Comparison of ENCODE assay signal across 26 mouse cellular contexts in genomic region chr17:29831696-29832095, GRCm38 (mm10).
A peak's percentile ranks its signal among the peaks of the same experiment; 100 is the strongest.
DNase-seq lines count a peak whose midpoint lies in the region; ATAC-seq lines count a peak whose summit lies in the region.
"Had no signal": no experiment of that assay in that cellular context is flagged by ENCODE, and none has a peak within 500 bp of the region (broad histone marks: within the 10 kb centered on the region; RNA-seq: fewer than 3 reads in every experiment).

No protein-coding gene starts in this region.

- no peak overlapping the region for H3K4me2 ChIP-seq in heart, embryonic 11.5 days
- H3K4me2 ChIP-seq: embryonic facial prominence, embryonic 13.5 days; heart, embryonic 13.5 days; hindbrain, embryonic 12.5 days; limb, embryonic 13.5 days; liver, embryonic 11.5 days; lung, embryonic 15.5 days; midbrain, embryonic 13.5 days; neural tube, embryonic 13.5 days had no signal

- no peak for ATAC-seq in heart, embryonic 11.5 days (replicated peaks; ENCODE audit: insufficient number of reproducible peaks, low FRiP score, low TSS enrichment)
- ATAC-seq in megakaryocyte, adult 5-6 weeks (ENCODE audit: poor library complexity, severe bottlenecking): no peak
- ATAC-seq: CD4-positive, CD25-positive, alpha-beta regulatory T cell, adult 4 months; forebrain, embryonic 16.5 days; intestine, embryonic 16.5 days; midbrain, embryonic 13.5 days had no signal

- H3K9me3 ChIP-seq in heart, embryonic 11.5 days (replicated peaks; ENCODE audit: control insufficient read depth, low read length): no peaks in the 10 kb centered on the region
- H3K9me3 ChIP-seq in megakaryocyte, embryonic 14.5 days: no peaks in the 10 kb centered on the region
- H3K9me3 ChIP-seq: embryonic facial prominence, embryonic 13.5 days; forebrain, embryonic 10.5 days; heart, embryonic 13.5 days; hindbrain, embryonic 12.5 days; limb, embryonic 13.5 days; lung, embryonic 15.5 days; midbrain, embryonic 13.5 days; neural tube, embryonic 13.5 days had no signal

- H3K27ac ChIP-seq in heart, embryonic 11.5 days (ENCODE audit: low read depth, low read length): no peak overlapping the region
- H3K27ac ChIP-seq: embryonic facial prominence, embryonic 13.5 days; forebrain, embryonic 10.5 days; heart, embryonic 13.5 days; hindbrain, embryonic 12.5 days; kidney, postnatal 0 days; limb, embryonic 13.5 days; lung, embryonic 15.5 days; midbrain, embryonic 13.5 days; neural tube, embryonic 13.5 days; stomach, postnatal 0 days had no signal

- H3K27me3 ChIP-seq in heart, embryonic 11.5 days (ENCODE audit: control insufficient read depth, insufficient read depth, low read length): no peaks in the 10 kb centered on the region
- H3K27me3 ChIP-seq in megakaryocyte, embryonic 14.5 days (replicated peaks): peaks cover 27% of the 10 kb centered on the region
- H3K27me3 ChIP-seq: embryonic facial prominence, embryonic 13.5 days; hindbrain, embryonic 12.5 days; limb, embryonic 13.5 days; lung, embryonic 15.5 days; midbrain, embryonic 13.5 days; neural tube, embryonic 13.5 days had no signal

- DNase-seq in heart, adult 11 months: peak; percentile 93
- DNase-seq in adrenal gland, postnatal 14 days: peak; percentile 76
- DNase-seq in testis, postnatal 14 days (ENCODE audit: low spot score): peak; percentile 32
- DNase-seq in lung, postnatal 36 days: no peak
- DNase-seq: cerebellum, adult 8-10 months; kidney, adult 8-10 months; kidney, postnatal 4 days; right cerebral cortex, adult 18-20 months; thymus, postnatal 4 days had no signal

- no peaks in the 10 kb centered on the region for H3K4me1 ChIP-seq in heart, embryonic 11.5 days (ENCODE audit: control insufficient read depth, insufficient read depth, low read length)
- H3K4me1 ChIP-seq in megakaryocyte, embryonic 14.5 days: peaks cover 71% of the 10 kb centered on the region
- H3K4me1 ChIP-seq: embryonic facial prominence, embryonic 13.5 days; forebrain, embryonic 10.5 days; heart, embryonic 13.5 days; limb, embryonic 13.5 days; lung, embryonic 15.5 days had no signal

- H3K4me3 ChIP-seq in heart, embryonic 11.5 days (ENCODE audit: low read depth, low read length): no peak overlapping the region
- peak overlapping the region; percentile 12 for H3K4me3 ChIP-seq in megakaryocyte, embryonic 14.5 days (replicated peaks)
- H3K4me3 ChIP-seq: embryonic facial prominence, embryonic 13.5 days; forebrain, embryonic 10.5 days; heart, embryonic 13.5 days; hindbrain, embryonic 12.5 days; limb, embryonic 13.5 days; lung, embryonic 15.5 days; midbrain, embryonic 13.5 days; neural tube, embryonic 13.5 days had no signal

- 80% methylated on average over 11 of the region's 11 CpGs for WGBS in heart, embryonic 11.5 days (ENCODE audit: insufficient replicate concordance)

- no peaks in the 10 kb centered on the region for H3K36me3 ChIP-seq in heart, embryonic 11.5 days (ENCODE audit: control insufficient read depth, insufficient read depth, low read length)
- peaks cover 6% of the 10 kb centered on the region for H3K36me3 ChIP-seq in megakaryocyte, embryonic 14.5 days (replicated peaks; ENCODE audit: low read length)
- H3K36me3 ChIP-seq: embryonic facial prominence, embryonic 13.5 days; heart, embryonic 13.5 days; limb, embryonic 13.5 days; lung, embryonic 15.5 days had no signal

- no peak overlapping the region for H3K9ac ChIP-seq in heart, embryonic 11.5 days (ENCODE audit: low read depth, low read length)
- H3K9ac ChIP-seq: embryonic facial prominence, embryonic 13.5 days; heart, embryonic 13.5 days; hindbrain, embryonic 12.5 days; limb, embryonic 13.5 days; lung, embryonic 15.5 days; midbrain, embryonic 13.5 days; neural tube, embryonic 13.5 days had no signal
